Mouse (Mus musculus): ENCODE results near the gene Nynrin. TPM values are rescaled to one million over a fixed set of nuclear protein-coding genes. Genes with fewer than 3 reads are reported as not detected.

Gene Nynrin
- polyA plus RNA-seq, 1 experiment from 2014 or later = 11.1 TPM

DNA sequence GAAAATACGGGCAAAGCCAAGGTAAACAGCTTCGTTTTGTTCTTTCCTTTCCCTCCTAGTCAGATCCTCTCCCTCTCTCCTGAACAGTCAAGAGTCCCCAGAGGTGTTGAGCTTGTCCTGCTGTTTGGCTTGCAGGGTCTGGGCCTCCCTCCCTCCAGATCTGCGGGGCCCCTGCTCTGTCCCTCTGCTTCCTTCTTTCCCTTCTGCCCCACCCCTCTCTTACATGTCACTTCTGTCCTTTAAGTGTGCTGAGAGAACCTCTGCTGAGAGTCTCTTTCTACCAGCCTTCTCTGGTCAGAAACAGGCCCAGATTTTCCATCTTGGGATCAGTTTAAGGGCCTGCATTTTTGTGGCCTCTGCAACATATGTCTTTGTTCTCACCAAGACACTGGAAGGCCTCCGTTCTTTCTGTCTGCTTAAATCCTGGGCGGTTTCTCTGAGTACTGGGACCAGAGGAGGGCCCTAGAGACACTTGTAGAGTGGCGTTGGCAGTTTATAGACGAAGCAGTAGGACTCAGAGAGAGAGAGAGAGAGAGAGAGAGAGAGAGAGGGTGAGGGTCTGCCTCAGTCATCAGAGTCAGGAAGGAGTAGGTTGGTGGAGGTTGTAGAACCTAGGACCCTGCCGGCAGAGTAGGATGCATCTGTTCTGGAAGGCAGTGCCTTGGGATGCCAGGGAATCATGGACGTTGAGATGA lies 743 bp downstream of the Nynrin start:
- H3K36me3 ChIP-seq (ENCODE audit: control insufficient read depth, insufficient read depth) = no peaks in the 10 kb centered on the region
- H3K4me1 ChIP-seq (ENCODE audit: control insufficient read depth, insufficient read depth, low read length) = peaks cover 43% of the 10 kb centered on the region
- H3K27ac ChIP-seq (ENCODE audit: low read length) = peak overlapping the region; percentile 94
- H3K9me3 ChIP-seq (replicated peaks; ENCODE audit: control insufficient read depth, low read length) = no peaks in the 10 kb centered on the region
- ATAC-seq (replicated peaks; ENCODE audit: extremely low read depth, insufficient read depth, low FRiP score) = peak; percentile 28
- no peaks in the 10 kb centered on the region for H3K27me3 ChIP-seq (ENCODE audit: control insufficient read depth, insufficient read depth, low read length)
- under 1% methylated on average over 9 of the region's 9 CpGs for WGBS
- peak overlapping the region; percentile 86 for H3K9ac ChIP-seq (ENCODE audit: low read length)
- peak overlapping the region; percentile 69 for H3K4me2 ChIP-seq (ENCODE audit: low read depth, low read length)
- H3K4me3 ChIP-seq (ENCODE audit: low read length) = peak overlapping the region; percentile 72

DNA sequence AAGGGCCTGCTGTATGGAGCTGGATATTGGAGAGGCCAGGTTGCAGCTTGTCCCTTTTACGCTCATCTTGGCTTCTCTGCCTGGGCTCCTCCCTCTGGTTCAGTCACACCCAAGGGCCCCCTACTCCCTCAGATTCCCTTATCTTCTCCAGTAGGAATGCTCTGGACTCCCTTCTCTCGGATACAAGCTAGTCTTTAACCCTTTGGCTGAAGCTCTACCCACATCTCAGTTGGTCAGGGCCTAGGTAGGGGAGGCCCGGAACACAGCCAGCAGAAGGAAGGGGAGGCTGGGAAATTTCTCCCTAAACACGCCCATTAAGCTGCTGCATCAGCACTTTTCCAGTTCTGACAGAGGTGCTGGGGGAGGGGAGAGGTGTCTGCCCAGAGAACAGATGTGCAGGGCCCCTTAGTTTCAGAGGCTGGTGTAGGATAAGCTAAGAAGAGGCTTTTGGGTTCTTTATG lies 1.3 kb downstream of the Nynrin start:
- Histone ChIP-seq H3K36me3 (ENCODE audit: control insufficient read depth, insufficient read depth) (no peaks in the 10 kb centered on the region), H3K4me1 (ENCODE audit: control insufficient read depth, insufficient read depth, low read length) (peaks cover 44% of the 10 kb centered on the region), H3K27me3 (ENCODE audit: control insufficient read depth, insufficient read depth, low read length) (no peaks in the 10 kb centered on the region), H3K27ac (ENCODE audit: low read length) (peak overlapping the region; percentile 94), H3K9ac (ENCODE audit: low read length) (peak overlapping the region; percentile 86), H3K4me3 (ENCODE audit: low read length) (peak overlapping the region; percentile 72), H3K4me2 (ENCODE audit: low read depth, low read length) (peak overlapping the region; percentile 69), H3K9me3 (replicated peaks; ENCODE audit: control insufficient read depth, low read length) (no peaks in the 10 kb centered on the region)
- 8% methylated on average over 4 of the region's 4 CpGs for WGBS
- ATAC-seq (replicated peaks; ENCODE audit: extremely low read depth, insufficient read depth, low FRiP score) = peak; percentile 24

GRCm38 (mm10) chr14:55857588-55857987 lies 3.8 kb downstream of the Nynrin start:
- H3K36me3 ChIP-seq (ENCODE audit: control insufficient read depth, insufficient read depth) = no peaks in the 10 kb centered on the region
- ATAC-seq (replicated peaks; ENCODE audit: extremely low read depth, insufficient read depth, low FRiP score) = no peak
- 36% methylated on average over 4 of the region's 4 CpGs for WGBS
- H3K9ac ChIP-seq (ENCODE audit: low read length) = peak overlapping the region; percentile 0
- H3K9me3 ChIP-seq (replicated peaks; ENCODE audit: control insufficient read depth, low read length) = no peaks in the 10 kb centered on the region
- H3K4me2 ChIP-seq (ENCODE audit: low read depth, low read length) = peak overlapping the region; percentile 69
- H3K27me3 ChIP-seq (ENCODE audit: control insufficient read depth, insufficient read depth, low read length) = no peaks in the 10 kb centered on the region
- peak overlapping the region; percentile 69 for H3K27ac ChIP-seq (ENCODE audit: low read length)
- peaks cover 58% of the 10 kb centered on the region for H3K4me1 ChIP-seq (ENCODE audit: control insufficient read depth, insufficient read depth, low read length)
- peak overlapping the region; percentile 10; the same call in 1 of the 2 replicates for H3K4me3 ChIP-seq (ENCODE audit: low read length)

- Histone ChIP-seq H3K4me1 (ENCODE audit: control insufficient read depth, insufficient read depth, low read length) (peaks cover 39% of the 10 kb centered on the region), H3K4me2 (ENCODE audit: low read depth, low read length) (no peak overlapping the region), H3K36me3 (ENCODE audit: control insufficient read depth, insufficient read depth) (peaks cover 23% of the 10 kb centered on the region), H3K27me3 (ENCODE audit: control insufficient read depth, insufficient read depth, low read length) (no peaks in the 10 kb centered on the region), H3K9ac (ENCODE audit: low read length) (no peak overlapping the region), H3K27ac (ENCODE audit: low read length) (no peak overlapping the region), H3K4me3 (ENCODE audit: low read length) (no peak overlapping the region), H3K9me3 (replicated peaks; ENCODE audit: control insufficient read depth, low read length) (no peaks in the 10 kb centered on the region)
- 61% methylated on average over 6 of the region's 6 CpGs for WGBS
- ATAC-seq (replicated peaks; ENCODE audit: extremely low read depth, insufficient read depth, low FRiP score) = no peak
These were observed 8.4 kb downstream of the Nynrin start for GRCm38 (mm10) chr14:55862186-55862585.

- Histone ChIP-seq H3K4me1 (ENCODE audit: control insufficient read depth, insufficient read depth, low read length) (peaks cover 31% of the 10 kb centered on the region), H3K4me2 (ENCODE audit: low read depth, low read length) (no peak overlapping the region), H3K9ac (ENCODE audit: low read length) (no peak overlapping the region), H3K27ac (ENCODE audit: low read length) (no peak overlapping the region), H3K27me3 (ENCODE audit: control insufficient read depth, insufficient read depth, low read length) (no peaks in the 10 kb centered on the region), H3K36me3 (ENCODE audit: control insufficient read depth, insufficient read depth) (peaks cover 28% of the 10 kb centered on the region), H3K4me3 (ENCODE audit: low read length) (no peak overlapping the region), H3K9me3 (replicated peaks; ENCODE audit: control insufficient read depth, low read length) (no peaks in the 10 kb centered on the region)
- no peak for ATAC-seq (replicated peaks; ENCODE audit: extremely low read depth, insufficient read depth, low FRiP score)
- 93% methylated on average over 10 of the region's 10 CpGs for WGBS
These were observed 9.2 kb downstream of the Nynrin start for GRCm38 (mm10) chr14:55862970-55863369.

- Histone ChIP-seq H3K27ac (ENCODE audit: low read length) (no peak overlapping the region), H3K9ac (ENCODE audit: low read length) (no peak overlapping the region), H3K4me3 (ENCODE audit: low read length) (no peak overlapping the region), H3K27me3 (ENCODE audit: control insufficient read depth, insufficient read depth, low read length) (no peaks in the 10 kb centered on the region), H3K4me2 (ENCODE audit: low read depth, low read length) (no peak overlapping the region), H3K36me3 (ENCODE audit: control insufficient read depth, insufficient read depth) (peaks cover 35% of the 10 kb centered on the region), H3K4me1 (ENCODE audit: control insufficient read depth, insufficient read depth, low read length) (peaks cover 27% of the 10 kb centered on the region), H3K9me3 (replicated peaks; ENCODE audit: control insufficient read depth, low read length) (no peaks in the 10 kb centered on the region)
- WGBS = 23% methylated on average over 7 of the region's 7 CpGs
- peak; percentile 57 for ATAC-seq (replicated peaks; ENCODE audit: extremely low read depth, insufficient read depth, low FRiP score)
These were observed 10.0 kb downstream of the Nynrin start for GRCm38 (mm10) chr14:55863773-55864172.

DNA sequence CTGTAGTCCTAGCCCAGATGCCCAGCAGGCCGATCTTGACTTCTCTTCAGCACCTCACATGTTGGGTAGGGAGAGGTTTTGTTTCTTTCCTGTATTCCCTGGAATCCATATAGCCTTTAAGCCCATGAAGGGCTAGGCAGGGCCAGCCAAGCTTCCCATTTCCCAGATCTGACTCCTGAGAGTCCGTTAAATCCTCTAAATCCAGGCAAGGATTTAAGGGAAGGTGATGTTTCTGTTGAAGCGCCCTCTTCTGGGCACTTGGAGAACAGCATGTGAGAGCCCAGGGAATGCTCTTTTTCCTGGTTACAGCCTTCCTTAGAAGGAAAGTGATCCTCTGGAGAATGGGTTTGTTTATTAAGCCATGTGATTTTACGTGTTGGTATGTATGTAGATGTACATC lies 13.2 kb downstream of the Nynrin start:
- Histone ChIP-seq H3K4me1 (ENCODE audit: control insufficient read depth, insufficient read depth, low read length) (peaks cover 10% of the 10 kb centered on the region), H3K4me2 (ENCODE audit: low read depth, low read length) (no peak overlapping the region), H3K27ac (ENCODE audit: low read length) (no peak overlapping the region), H3K27me3 (ENCODE audit: control insufficient read depth, insufficient read depth, low read length) (no peaks in the 10 kb centered on the region), H3K9ac (ENCODE audit: low read length) (no peak overlapping the region), H3K36me3 (ENCODE audit: control insufficient read depth, insufficient read depth) (peaks cover 61% of the 10 kb centered on the region), H3K9me3 (replicated peaks; ENCODE audit: control insufficient read depth, low read length) (no peaks in the 10 kb centered on the region), H3K4me3 (ENCODE audit: low read length) (no peak overlapping the region)
- no peak for ATAC-seq (replicated peaks; ENCODE audit: extremely low read depth, insufficient read depth, low FRiP score)
- 41% methylated on average over 4 of the region's 4 CpGs for WGBS

DNA sequence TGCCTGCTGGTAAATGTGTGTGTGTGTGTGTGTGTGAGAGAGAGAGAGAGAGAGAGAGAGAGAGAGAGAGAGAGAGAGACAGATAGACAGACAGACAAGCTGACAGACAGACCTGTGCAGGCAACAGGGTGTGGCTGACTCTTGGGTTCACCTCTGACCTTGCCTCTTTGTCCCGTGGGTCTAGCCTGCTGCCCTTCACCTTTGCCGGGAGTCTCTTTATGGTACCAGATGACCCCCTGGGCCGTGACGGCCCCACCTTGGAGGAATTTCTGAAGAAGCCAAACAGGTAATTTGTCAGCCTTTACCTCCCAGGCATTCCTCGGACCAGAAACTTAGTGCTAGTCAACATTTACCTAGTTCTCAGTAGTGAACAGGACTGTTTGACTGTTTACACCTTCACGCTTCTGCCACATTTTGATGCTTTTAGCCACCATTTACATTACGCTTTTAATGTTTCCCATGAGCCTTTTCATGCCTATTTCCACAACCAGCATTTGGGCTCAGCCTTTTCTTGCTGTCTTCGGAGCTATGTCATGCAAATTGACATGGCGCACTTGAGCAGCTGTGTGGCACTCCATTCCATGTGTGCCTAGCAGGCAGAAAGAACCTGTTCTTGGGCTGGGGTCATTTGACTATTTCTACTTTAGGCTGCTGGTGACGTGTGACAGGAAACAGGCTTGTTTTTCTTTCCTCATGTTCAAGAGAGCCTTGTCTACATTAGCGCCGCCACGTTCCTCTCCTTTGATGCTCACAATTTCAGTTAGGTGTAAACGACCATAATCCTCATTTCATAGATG lies 14.6 kb downstream of the Nynrin start:
- 80% methylated on average over 14 of the region's 14 CpGs for WGBS

GRCm38 (mm10) chr14:55869538-55869937 lies 15.7 kb downstream of the Nynrin start:
- ATAC-seq (replicated peaks; ENCODE audit: extremely low read depth, insufficient read depth, low FRiP score) = no peak
- no peak overlapping the region for H3K9ac ChIP-seq (ENCODE audit: low read length)
- peaks cover 63% of the 10 kb centered on the region for H3K36me3 ChIP-seq (ENCODE audit: control insufficient read depth, insufficient read depth)

More for the DNA sequence above, 14.6 kb downstream of the Nynrin start:
- Histone ChIP-seq H3K9me3 (replicated peaks; ENCODE audit: control insufficient read depth, low read length) (no peaks in the 10 kb centered on the region), H3K27ac (ENCODE audit: low read length) (no peak overlapping the region), H3K4me3 (ENCODE audit: low read length) (no peak overlapping the region), H3K4me1 (ENCODE audit: control insufficient read depth, insufficient read depth, low read length) (peaks cover 10% of the 10 kb centered on the region), H3K9ac (ENCODE audit: low read length) (no peak overlapping the region), H3K4me2 (ENCODE audit: low read depth, low read length) (no peak overlapping the region), H3K36me3 (ENCODE audit: control insufficient read depth, insufficient read depth) (peaks cover 69% of the 10 kb centered on the region), H3K27me3 (ENCODE audit: control insufficient read depth, insufficient read depth, low read length) (no peaks in the 10 kb centered on the region)
- no peak for ATAC-seq (replicated peaks; ENCODE audit: extremely low read depth, insufficient read depth, low FRiP score)

More at GRCm38 (mm10) chr14:55869538-55869937, 15.7 kb downstream of the Nynrin start:
- Histone ChIP-seq H3K4me1 (ENCODE audit: control insufficient read depth, insufficient read depth, low read length) (peaks cover 12% of the 10 kb centered on the region), H3K4me3 (ENCODE audit: low read length) (no peak overlapping the region), H3K9me3 (replicated peaks; ENCODE audit: control insufficient read depth, low read length) (no peaks in the 10 kb centered on the region), H3K4me2 (ENCODE audit: low read depth, low read length) (no peak overlapping the region), H3K27me3 (ENCODE audit: control insufficient read depth, insufficient read depth, low read length) (no peaks in the 10 kb centered on the region), H3K27ac (ENCODE audit: low read length) (no peak overlapping the region)
- WGBS = 94% methylated on average over 6 of the region's 6 CpGs
